Mouse (Mus musculus) spleen, adult 2 months (tissue): ENCODE results near the gene Arhgap45.
A peak's percentile ranks its signal among the peaks of the same experiment; 100 is the strongest.

Source experiments
- CTCF ChIP-seq: fragments of 200-500 bp; IDR thresholded peaks from 2 replicates; pipeline ENCODE4 v1.5.1; 2011; ENCODE audit warnings: mild to moderate bottlenecking, inconsistent platforms; ENCODE audit not compliant: insufficient read depth, insufficient read length, insufficient replicate concordance; ENCODE audit errors: extremely low read depth
- POLR2A ChIP-seq: fragments of 200-500 bp; IDR thresholded peaks from 2 replicates; pipeline ENCODE4 v1.6.1; 2011; ENCODE audit warnings: low read depth, low read length, inconsistent platforms

GRCm38 (mm10) chr10:79986963-79987362 is 29.5 kb upstream of the Arhgap45 start:
- TF ChIP-seq CTCF, result peak; percentile 86
- TF ChIP-seq POLR2A, result no peak
